ENCODE assay signal across 12 mouse cellular contexts in genomic region chr11:4252886-4253285, GRCm38 (mm10).
"Had no signal": no experiment of that assay in that cellular context is flagged by ENCODE, and none has a peak within 500 bp of the region (broad histone marks: within the 10 kb centered on the region; RNA-seq: fewer than 3 reads in every experiment).

No protein-coding gene starts in this region.

- DNase-seq: retina, postnatal 1 day; right cerebral cortex, adult 18-20 months; right cerebral cortex, postnatal 14 days; right cerebral cortex, postnatal 25 days; right cerebral cortex, postnatal 4 days; spleen, adult 18-20 months; thymus, adult 18-20 months; thymus, adult 2 months; thymus, postnatal 14 days; thymus, postnatal 25 days; thymus, postnatal 36 days; thymus, postnatal 4 days had no signal
